Mouse (Mus musculus) C2C12 (cell line): ENCODE measurements around the gene Prss28.

Source experiments
- CEBPB ChIP-seq: IDR thresholded peaks from one replicate; pipeline ENCODE4 v1.6.1; 2011; ENCODE audit warnings: low read depth, mild to moderate bottlenecking, control low read depth, moderate library complexity
- CTCF ChIP-seq: IDR thresholded peaks from one replicate; pipeline ENCODE4 v1.5.1; 2011; ENCODE audit not compliant: control insufficient read depth, insufficient read depth, insufficient read length
- FOSL1 ChIP-seq: IDR thresholded peaks from one replicate; pipeline ENCODE4 v1.8.0; 2011; ENCODE audit warnings: mild to moderate bottlenecking, low read length; ENCODE audit not compliant: poor library complexity, insufficient read depth, severe bottlenecking
- MAX ChIP-seq: IDR thresholded peaks from one replicate; pipeline ENCODE4 v1.6.1; 2011; ENCODE audit warnings: mild to moderate bottlenecking, control low read depth
- MYOG ChIP-seq: IDR thresholded peaks from one replicate; pipeline ENCODE4 v1.6.1; 2011; ENCODE audit not compliant: control insufficient read depth, insufficient read length; ENCODE audit errors: extremely low read depth
- USF1 ChIP-seq: IDR thresholded peaks from one replicate; pipeline ENCODE4 v1.6.1; 2011; ENCODE audit warnings: low read depth, mild to moderate bottlenecking, control low read depth, moderate library complexity

GRCm38 (mm10) chr17:25293495-25293894 is 15.0 kb upstream of the Prss28 start:
- TF ChIP-seq MAX (no peak), USF1 (no peak), CTCF (no peak), MYOG (no peak), CEBPB (no peak), FOSL1 (no peak)
